Mouse (Mus musculus): Measurements from ENCODE around the gene Ifitm7.

The Ifitm7 gene

GRCm38 (mm10) chr16:13986574-13987478 is at the start of gene Ifitm7, which contains the start of gene 2900011O08Rik:
TSS of gene Ifitm7 (minus strand) at chr16:13986888.
TSS of gene 2900011O08Rik (plus strand) at chr16:13986604.
- in situ Hi-C loops (cut with MboI; ENCODE audit: unreplicated experiment in 2 of 2): no loop called here

DNA sequence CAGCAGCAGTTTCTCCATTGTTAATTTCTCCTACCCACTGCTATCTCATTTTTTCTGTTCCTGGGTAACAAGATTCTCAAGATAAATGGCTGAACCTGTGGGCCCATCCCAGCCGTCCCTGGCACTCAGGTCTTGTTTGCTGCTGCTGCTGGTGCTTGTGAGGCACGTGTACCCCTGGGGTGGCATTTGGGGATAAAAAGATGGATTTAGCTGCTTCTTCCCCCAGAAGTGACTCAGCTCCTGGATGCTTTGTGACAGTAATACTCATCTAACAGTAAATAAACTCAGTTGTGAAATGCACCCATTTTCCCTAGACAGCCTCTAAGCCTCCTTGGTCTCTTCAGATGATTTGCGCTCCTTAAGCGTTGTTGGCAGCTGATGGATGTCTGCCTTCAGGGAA is 46.4 kb upstream of the Ifitm7 start:
- in situ Hi-C loops (cut with MboI; ENCODE audit: unreplicated experiment in 2 of 2): no loop called here

DNA sequence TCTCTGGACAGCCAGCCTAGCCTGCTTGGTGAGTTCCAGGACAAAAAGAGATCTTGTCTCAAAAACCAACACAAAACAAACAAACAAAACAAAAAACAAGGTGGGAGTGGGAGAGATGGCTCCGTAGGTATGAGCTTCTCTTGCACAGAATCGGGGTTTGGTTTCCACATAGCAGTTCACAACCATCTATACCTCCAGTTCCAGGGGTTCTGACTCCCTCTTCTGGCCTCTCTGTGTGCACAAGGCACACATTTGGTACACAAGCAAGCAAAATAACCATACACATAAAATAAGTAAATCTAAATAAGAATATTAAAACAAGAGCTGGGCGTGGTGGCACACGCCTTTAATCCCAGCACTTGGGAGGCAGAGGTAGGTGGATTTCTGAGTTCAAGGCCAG is 44.0 kb upstream of the Ifitm7 start:
- in situ Hi-C loops (cut with MboI; ENCODE audit: unreplicated experiment in 2 of 2): no loop called here

DNA sequence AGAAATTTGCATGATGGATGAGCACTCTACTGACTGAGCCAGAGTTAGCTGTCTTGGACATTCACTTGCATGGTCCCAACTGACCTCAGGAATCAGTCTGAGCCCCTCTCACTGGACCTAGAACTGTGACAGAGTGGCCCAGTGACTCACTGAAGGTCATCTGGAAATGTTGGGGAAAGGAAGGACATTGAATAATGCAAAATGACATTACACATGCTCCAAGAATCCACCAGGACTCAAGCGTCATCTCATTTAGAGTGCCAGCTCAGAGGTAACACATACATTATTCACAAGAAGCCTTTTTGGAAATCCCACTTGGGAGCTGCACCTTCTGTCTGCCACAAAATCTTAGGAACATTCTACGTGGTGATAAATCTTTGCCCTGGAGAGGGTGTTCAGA is 43.2 kb upstream of the Ifitm7 start:
- in situ Hi-C loops (cut with MboI; ENCODE audit: unreplicated experiment in 2 of 2): no loop called here

DNA sequence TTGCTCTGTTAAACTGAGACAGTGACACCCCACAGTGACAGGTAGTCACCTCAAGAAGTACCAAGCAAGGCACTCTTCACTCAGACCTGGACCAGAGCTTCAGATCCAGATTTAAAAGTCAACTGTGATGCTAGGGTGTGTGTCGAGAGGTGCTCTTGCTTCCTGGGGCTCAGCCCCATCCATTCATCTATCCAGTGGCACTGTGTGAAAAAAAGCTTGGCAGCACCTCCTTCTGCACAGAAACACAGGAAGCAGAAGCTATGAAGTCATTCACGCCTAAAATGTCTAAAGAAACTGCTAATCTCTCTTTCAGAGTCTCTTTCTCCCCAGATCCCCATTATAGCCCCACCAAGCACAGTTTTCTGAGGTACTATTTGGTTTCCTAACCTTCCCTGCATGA is 42.4 kb upstream of the Ifitm7 start:
- in situ Hi-C loops (cut with MboI; ENCODE audit: unreplicated experiment in 2 of 2): no loop called here

- in situ Hi-C loops (cut with MboI; ENCODE audit: unreplicated experiment in 2 of 2): no loop called here
These were observed 38.7 kb upstream of the Ifitm7 start for GRCm38 (mm10) chr16:14025091-14025990.

- in situ Hi-C loops (cut with MboI; ENCODE audit: unreplicated experiment in 2 of 2): no loop called here
These were observed 34.6 kb upstream of the Ifitm7 start for GRCm38 (mm10) chr16:14021166-14021822.

GRCm38 (mm10) chr16:14017306-14017705 is 30.6 kb upstream of the Ifitm7 start:
- in situ Hi-C loops (cut with MboI; ENCODE audit: unreplicated experiment in 2 of 2): no loop called here

GRCm38 (mm10) chr16:14009966-14010365 is 23.3 kb upstream of the Ifitm7 start:
- in situ Hi-C loops (cut with MboI; ENCODE audit: unreplicated experiment in 2 of 2): no loop called here

GRCm38 (mm10) chr16:14008708-14009107 is 22.0 kb upstream of the Ifitm7 start:
- in situ Hi-C loops (cut with MboI; ENCODE audit: unreplicated experiment in 2 of 2): no loop called here

DNA sequence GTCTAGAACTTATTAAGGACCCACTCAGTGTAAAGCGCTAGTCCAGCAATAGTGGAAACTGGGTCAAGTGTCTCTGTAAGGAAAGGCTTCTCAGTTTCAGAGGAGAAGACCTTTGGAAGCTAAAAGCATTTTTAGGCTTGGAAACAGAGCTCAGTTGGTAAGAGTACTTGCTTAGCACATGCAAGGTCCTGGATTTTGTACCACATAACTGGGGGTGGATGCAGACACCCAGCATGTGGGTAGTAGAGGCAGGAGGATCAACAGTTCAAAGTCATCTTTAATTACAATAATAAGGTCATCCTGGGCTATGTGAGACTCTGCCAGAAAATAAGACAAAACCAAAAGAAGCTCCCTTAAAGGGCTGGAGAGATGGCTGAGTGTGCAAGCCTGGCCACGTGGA is 21.4 kb upstream of the Ifitm7 start:
- in situ Hi-C loops (cut with MboI; ENCODE audit: unreplicated experiment in 2 of 2): no loop called here

GRCm38 (mm10) chr16:14005266-14005665 is 18.6 kb upstream of the Ifitm7 start:
- in situ Hi-C loops (cut with MboI; ENCODE audit: unreplicated experiment in 2 of 2): no loop called here

DNA sequence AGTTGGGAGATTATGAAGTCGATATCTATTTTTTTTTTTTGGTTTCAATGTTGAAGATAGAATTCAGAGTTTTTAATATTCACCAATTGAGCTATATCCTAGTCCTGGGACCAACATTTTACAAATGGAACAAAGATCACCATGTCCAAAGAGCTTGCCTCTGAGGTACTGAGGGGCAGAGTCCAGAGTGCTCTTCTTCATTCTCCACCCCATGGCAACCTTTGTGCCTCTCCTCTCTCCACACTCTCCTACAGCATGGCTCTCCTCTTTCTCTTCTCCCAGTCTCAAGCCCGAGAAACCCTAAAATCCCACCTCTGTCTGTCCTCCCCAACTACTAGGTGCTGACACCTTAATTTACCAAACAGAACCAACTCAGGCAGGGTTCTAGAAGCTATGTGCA is 18.0 kb upstream of the Ifitm7 start:
- in situ Hi-C loops (cut with MboI; ENCODE audit: unreplicated experiment in 2 of 2): no loop called here

DNA sequence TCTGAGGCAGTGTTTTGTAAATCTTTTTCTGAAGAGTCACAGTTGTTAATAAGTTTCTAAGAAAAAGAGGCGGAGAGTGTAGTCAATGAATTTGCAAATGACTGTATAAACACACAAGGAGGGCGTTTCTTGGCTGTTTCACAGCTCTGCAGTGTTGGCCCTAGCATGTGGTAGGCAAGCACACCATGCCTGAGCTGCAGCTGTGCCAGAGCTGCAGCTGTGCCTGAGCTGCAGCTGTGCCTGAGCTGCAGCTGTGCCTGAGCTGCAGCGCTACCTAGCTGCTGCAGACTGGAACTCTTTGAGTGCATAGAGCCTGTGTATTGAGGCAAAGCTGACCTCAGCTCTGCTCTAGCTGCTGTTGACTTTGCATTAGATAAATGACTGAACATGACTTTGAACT is 17.5 kb upstream of the Ifitm7 start:
- in situ Hi-C loops (cut with MboI; ENCODE audit: unreplicated experiment in 2 of 2): no loop called here

DNA sequence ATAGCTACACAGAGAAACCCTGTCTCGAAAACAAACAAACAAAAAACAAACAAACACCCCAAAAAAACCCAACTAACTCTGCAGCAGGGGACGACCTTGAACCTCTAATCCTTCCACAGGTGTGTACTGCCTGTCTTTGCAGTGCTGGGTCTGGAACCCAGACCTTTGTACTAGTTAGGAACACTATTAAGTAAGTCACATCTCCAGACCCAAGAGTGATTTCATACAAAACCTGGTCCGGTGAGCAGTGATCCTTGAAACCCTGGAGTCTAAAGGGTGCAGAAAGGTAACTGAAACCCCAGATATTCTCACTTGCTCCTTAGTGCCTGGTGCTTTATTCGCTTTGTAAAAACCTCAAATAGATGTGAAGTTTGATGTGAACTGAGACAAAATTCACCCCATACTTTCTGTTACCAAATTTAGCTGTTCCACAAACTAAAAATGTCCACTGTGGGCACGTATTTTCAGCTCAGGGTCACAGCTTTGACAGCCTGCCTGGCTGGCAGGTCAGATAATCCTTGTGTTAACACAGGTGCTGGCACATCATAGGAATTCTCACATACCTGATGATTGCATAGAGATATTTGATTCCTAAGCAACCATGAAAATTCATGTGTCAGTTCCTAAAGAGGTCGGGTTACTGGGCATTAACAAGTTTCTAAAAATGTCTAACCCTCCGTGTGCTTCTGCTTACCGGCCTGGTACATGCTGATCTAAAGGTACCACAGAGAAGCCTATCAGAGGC is 16.9 kb upstream of the Ifitm7 start:
- in situ Hi-C loops (cut with MboI; ENCODE audit: unreplicated experiment in 2 of 2): no loop called here

- in situ Hi-C loops (cut with MboI; ENCODE audit: unreplicated experiment in 2 of 2): no loop called here
These were observed 7.8 kb upstream of the Ifitm7 start for GRCm38 (mm10) chr16:13994502-13994901.

DNA sequence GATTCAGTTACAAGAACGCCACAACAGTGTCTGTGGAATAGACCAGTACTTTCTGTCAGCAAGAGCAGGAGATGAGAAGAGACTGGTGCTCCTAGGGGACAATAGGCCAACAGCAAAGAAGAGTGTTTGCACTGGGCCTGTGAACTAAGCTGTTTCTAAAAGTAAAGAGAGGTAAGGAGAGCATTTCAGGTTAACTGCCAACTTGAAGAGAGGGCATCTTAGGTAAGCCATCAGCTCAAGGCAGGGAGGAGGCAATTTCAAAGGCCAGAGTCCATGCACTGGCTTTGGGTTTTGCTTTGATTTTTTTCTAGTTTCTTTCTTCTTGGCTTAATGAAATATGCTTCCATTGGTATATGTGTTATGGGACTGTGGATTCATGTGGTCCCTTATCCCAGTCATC is 7.4 kb upstream of the Ifitm7 start:
- in situ Hi-C loops (cut with MboI; ENCODE audit: unreplicated experiment in 2 of 2): no loop called here

- in situ Hi-C loops (cut with MboI; ENCODE audit: unreplicated experiment in 2 of 2): no loop called here
These were observed 6.0 kb upstream of the Ifitm7 start for GRCm38 (mm10) chr16:13992518-13993248.

GRCm38 (mm10) chr16:13986197-13986573 is 503 bp downstream of the Ifitm7 start:
- in situ Hi-C loops (cut with MboI; ENCODE audit: unreplicated experiment in 2 of 2): no loop called here

DNA sequence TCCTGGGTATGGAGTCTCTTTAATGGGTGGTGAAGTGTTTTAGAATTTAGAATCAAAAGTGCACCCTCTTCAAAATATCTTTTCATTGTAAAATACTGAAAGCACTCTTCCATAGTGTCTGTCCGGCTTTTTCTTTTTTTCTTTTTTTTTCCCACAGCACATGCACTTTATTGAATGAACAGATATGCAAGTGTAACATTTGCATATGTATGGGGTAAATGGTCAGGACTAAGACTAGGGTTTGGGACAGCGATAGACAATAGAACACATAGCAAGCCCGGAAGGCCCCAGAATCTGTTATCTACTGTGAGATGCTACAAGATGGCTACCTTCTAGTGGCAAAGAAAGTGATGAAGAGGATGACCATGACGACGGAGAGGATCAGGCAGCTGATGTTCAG is 3.5 kb downstream of the Ifitm7 start:
- in situ Hi-C loops (cut with MboI; ENCODE audit: unreplicated experiment in 2 of 2): no loop called here

Data from v-Abl transformed pro-B cells (cell line).